Mouse (Mus musculus): ENCODE measurements around the gene Spta1.

Gene Spta1

GRCm38 (mm10) chr1:174267816-174268215 is 95.2 kb downstream of the Spta1 start:
- DNase-seq: no peak

GRCm38 (mm10) chr1:174269162-174269561 is 96.6 kb downstream of the Spta1 start:
- DNase-seq: no peak

GRCm38 (mm10) chr1:174270643-174271042 is 98.1 kb downstream of the Spta1 start:
- no peak for DNase-seq

Measured in thymus, adult 18-20 months (tissue).